Mouse (Mus musculus) liver, adult 2 months (tissue): Measurements from ENCODE around the gene Ets2.

Experiments used
- CTCF ChIP-seq: fragments of 200-500 bp; IDR thresholded peaks from 2 replicates; pipeline ENCODE4 v1.5.1; 2011; ENCODE audit warnings: low read depth, low read length, control low read depth
- POLR2A ChIP-seq: fragments of 200-500 bp; IDR thresholded peaks from 2 replicates; pipeline ENCODE4 v1.6.1; 2011; ENCODE audit warnings: low read length, control low read depth; ENCODE audit not compliant: insufficient read depth; ENCODE audit errors: extremely low read depth

DNA sequence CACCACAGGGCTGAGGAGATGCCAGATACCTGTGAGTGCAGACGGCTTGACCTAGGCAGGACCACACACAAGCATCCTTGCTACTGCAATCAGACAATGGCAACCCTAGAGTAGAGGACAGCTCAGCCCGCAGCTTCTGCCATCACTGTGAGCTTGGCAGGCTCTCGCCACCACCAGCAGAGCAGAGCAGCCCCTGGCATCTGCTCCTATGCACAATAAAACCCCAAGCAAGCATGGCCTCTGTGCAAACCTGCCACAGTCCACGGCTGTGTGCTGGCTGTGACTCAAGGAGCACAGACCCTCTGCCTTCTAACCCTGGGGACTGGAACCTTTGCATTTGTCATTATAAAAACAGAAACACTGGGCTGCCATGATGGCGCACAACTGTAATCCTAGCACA, 41.0 kb upstream of the Ets2 start:
- no peak for TF ChIP-seq POLR2A
- TF ChIP-seq CTCF, result no peak
